Mouse (Mus musculus): ENCODE results near the gene H2-Q10. TPM values are rescaled to one million over a fixed set of nuclear protein-coding genes. Genes with fewer than 3 reads are reported as not detected.
A peak's percentile ranks its signal among the peaks of the same experiment; 100 is the strongest.
"Not testable (repeated sequence)": the region's sequence is repeated elsewhere in the genome, so short reads cannot be mapped to it uniquely, and the experiment has no call there.

H2-Q10 gene
- polyA plus RNA-seq, 1 experiment = 0.01 TPM

DNA sequence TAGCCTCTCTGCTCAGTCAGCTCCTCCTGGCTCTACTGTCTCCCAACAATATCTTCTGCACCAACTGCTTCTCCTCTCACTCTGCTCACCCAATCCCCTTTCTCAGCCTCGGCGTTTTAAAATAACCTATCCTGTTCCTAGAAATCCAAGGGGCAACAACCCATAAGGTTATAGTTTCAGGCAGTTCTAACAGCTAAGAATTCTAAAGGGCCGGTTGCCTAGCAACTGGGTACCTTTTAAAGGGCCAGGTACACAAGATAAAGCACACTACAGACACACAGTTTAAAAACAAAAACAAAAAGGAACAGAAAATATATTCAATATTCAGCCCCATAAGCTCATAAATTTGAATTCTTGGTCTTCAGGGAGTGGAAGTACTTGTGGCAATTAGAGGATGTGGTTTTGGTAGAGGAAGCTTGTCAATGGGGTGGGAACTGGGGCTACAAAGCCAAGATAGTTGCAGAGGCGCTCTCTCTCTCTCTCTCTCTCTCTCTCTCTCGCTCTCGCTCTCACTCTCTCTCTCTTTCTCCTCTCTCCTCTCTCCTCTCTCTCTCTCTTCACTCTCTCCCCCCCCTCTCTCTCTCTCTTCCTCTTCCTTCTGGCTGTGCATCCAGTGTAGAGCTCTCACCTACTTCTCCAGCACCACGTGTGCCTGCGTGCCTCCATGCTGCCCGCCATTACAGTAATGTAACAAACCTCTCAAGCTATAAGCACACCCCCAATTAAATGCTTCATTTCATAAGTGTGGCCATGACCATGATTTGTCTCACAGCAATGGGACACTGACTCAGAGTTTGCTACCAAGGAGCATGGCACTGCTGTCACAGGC, 9.2 kb upstream of the H2-Q10 start:
- H3K79me2 ChIP-seq (ENCODE audit: control insufficient read depth, insufficient read depth); H3K4me3 ChIP-seq (ENCODE audit: insufficient read depth, poor library complexity, severe bottlenecking); H3ac ChIP-seq (ENCODE audit: control insufficient read depth, insufficient read length, low read depth): not testable (repeated sequence)

DNA sequence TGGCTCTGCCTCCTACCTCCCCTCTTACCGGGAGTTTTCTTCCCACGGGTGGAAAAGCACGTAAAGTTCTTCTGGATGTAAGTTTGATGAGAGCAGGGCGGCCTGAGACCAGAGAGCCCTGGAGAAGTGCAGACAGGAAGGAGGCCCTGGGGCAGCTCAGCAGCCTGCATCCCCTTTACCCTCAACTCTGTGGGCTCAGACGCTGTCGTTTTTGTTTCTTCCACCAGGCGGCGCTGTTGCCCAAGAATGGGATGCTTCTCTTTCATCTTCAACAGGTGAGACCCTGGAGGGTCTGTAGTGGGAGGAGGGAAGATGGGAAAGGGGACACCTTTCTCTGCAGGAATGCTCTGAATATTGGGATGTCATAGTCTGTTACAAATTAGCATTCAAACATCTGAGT, 4.2 kb upstream of the H2-Q10 start:
- H3K4me3 ChIP-seq (ENCODE audit: insufficient read depth, poor library complexity, severe bottlenecking); H3K36me3 ChIP-seq (ENCODE audit: control insufficient read depth, insufficient read depth); H3K79me2 ChIP-seq (ENCODE audit: control insufficient read depth, insufficient read depth); H3ac ChIP-seq (ENCODE audit: control insufficient read depth, insufficient read length, low read depth); H3K79me3 ChIP-seq (ENCODE audit: low read depth): not testable (repeated sequence)
- peaks cover 13% of the 10 kb centered on the region for H3K27me3 ChIP-seq (ENCODE audit: control insufficient read depth, insufficient read depth, insufficient read length)

More for the DNA sequence above, 9.2 kb upstream of the H2-Q10 start:
- H3K36me3 ChIP-seq (ENCODE audit: control insufficient read depth, insufficient read depth); H3K79me3 ChIP-seq (ENCODE audit: low read depth); H3K27me3 ChIP-seq (ENCODE audit: control insufficient read depth, insufficient read depth, insufficient read length): not testable (repeated sequence)

DNA sequence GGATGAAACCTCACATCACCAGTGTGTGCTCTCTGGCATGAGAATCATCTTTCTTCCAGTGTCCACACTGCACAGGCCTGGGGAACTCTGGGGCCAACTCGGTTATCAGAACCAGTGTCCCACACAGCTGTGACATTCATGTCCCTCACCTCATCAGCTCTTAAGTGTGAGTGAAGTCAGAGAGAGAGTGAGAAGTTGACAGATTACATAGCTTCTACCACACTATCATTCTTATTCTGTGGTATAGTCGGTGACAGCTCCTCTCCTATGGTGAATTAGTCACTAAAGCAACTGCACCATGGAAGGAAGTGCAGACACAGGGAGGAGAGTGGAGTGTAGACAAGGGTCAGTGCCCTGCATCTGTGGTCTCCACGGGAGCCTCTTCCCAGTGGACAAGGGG, 953 bp upstream of the H2-Q10 start:
- not testable (repeated sequence) for H3K79me3 ChIP-seq (ENCODE audit: low read depth); H3ac ChIP-seq (ENCODE audit: control insufficient read depth, insufficient read length, low read depth); H3K79me2 ChIP-seq (ENCODE audit: control insufficient read depth, insufficient read depth); H3K36me3 ChIP-seq (ENCODE audit: control insufficient read depth, insufficient read depth); H3K4me3 ChIP-seq (ENCODE audit: insufficient read depth, poor library complexity, severe bottlenecking)
- H3K27me3 ChIP-seq (ENCODE audit: control insufficient read depth, insufficient read depth, insufficient read length) = peaks cover 17% of the 10 kb centered on the region

DNA sequence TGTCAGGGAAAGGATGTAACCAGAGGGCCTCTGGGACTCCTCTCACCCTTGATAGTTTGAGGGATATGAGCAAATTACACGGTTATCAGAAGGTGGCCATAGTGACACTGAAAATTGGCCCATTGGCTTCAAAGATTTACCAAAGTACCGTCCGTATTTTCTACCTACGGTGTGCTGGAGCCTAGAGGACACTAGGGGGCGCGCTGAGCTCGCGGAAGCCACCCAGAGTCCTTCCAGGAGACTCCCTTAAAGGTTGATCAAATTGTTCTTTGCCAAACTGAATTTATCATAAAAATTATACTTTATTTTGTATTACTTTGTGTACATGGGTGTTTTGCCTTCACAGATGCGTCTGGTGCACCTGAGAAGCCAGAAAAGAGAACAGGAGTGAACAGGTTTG, 14.2 kb downstream of the H2-Q10 start:
- Histone ChIP-seq H3K4me3 (ENCODE audit: insufficient read depth, poor library complexity, severe bottlenecking) (no peak overlapping the region), H3K79me3 (ENCODE audit: low read depth) (no peaks in the 10 kb centered on the region), H3K36me3 (ENCODE audit: control insufficient read depth, insufficient read depth) (no peaks in the 10 kb centered on the region), H3K27me3 (ENCODE audit: control insufficient read depth, insufficient read depth, insufficient read length) (no peaks in the 10 kb centered on the region), H3ac (ENCODE audit: control insufficient read depth, insufficient read length, low read depth) (no peak overlapping the region), H3K79me2 (ENCODE audit: control insufficient read depth, insufficient read depth) (no peaks in the 10 kb centered on the region)
- TF ChIP-seq FOSL1 (IDR thresholded peaks at IDR 0.05; ENCODE audit: insufficient read depth, low read length, poor library complexity, severe bottlenecking) = no peak
- peak; percentile 61 for TF ChIP-seq CTCF (IDR thresholded peaks at IDR 0.05; ENCODE audit: control insufficient read depth, insufficient read depth, insufficient read length)
- TF ChIP-seq MAX (IDR thresholded peaks at IDR 0.05) = no peak
- no peak for TF ChIP-seq MYOD1 (IDR thresholded peaks at IDR 0.05; ENCODE audit: control insufficient read depth, insufficient read length, low read depth)
- no peak for TF ChIP-seq USF1 (IDR thresholded peaks at IDR 0.05; ENCODE audit: low read depth)

DNA sequence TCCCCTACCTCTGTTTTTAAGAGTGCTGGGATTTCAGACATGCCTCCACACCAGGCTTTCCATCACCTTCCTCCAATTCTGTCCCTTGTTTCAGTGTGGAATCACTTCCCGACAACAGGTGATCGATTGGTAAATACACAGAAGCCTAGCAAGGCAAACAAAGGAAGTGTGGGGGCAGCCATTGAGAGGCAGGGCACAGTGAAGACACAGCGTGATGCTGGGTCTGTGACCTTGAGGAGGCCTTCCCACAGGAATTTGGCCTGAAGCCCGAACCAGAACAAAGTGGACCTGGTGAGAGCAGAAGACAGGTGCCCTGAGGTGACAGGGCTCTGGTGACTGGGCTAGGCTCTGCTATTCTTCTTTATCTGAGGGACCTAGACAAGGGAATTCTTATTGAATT, 15.8 kb downstream of the H2-Q10 start:
- Histone ChIP-seq H3K4me3 (ENCODE audit: insufficient read depth, poor library complexity, severe bottlenecking) (no peak overlapping the region), H3K27me3 (ENCODE audit: control insufficient read depth, insufficient read depth, insufficient read length) (peaks cover 4% of the 10 kb centered on the region), H3ac (ENCODE audit: control insufficient read depth, insufficient read length, low read depth) (no peak overlapping the region), H3K36me3 (ENCODE audit: control insufficient read depth, insufficient read depth) (no peaks in the 10 kb centered on the region), H3K79me3 (ENCODE audit: low read depth) (no peaks in the 10 kb centered on the region), H3K79me2 (ENCODE audit: control insufficient read depth, insufficient read depth) (no peaks in the 10 kb centered on the region)
- no peak for TF ChIP-seq CEBPB (IDR thresholded peaks at IDR 0.05; ENCODE audit: low read depth)
- TF ChIP-seq MYOG (IDR thresholded peaks at IDR 0.05; ENCODE audit: control insufficient read depth, extremely low read depth, insufficient read length) = no peak
- no peak for TF ChIP-seq MYOD1 (IDR thresholded peaks at IDR 0.05; ENCODE audit: control insufficient read depth, insufficient read length, low read depth)
- TF ChIP-seq CTCF (IDR thresholded peaks at IDR 0.05; ENCODE audit: control insufficient read depth, insufficient read depth, insufficient read length) = no peak
- no peak for TF ChIP-seq MAX (IDR thresholded peaks at IDR 0.05)

DNA sequence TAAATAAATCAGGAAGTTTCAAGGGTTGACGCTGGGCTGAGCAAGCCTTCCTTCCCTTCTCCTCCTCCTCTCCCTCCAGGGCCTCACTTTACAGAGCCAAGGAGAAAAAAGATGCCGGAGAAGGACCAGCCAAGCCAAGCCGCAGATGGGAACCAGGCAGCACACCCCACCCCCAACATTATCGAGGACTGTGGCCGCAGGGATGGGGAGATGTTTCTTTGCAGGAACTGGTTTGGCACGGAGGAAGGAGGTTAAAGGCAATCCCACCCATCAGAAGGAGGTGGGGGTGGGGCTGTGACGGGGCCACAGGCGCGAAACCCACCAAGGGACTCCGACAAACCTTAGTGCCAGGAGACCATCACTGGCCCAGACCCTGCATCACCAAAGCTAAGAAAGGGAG, 16.8 kb downstream of the H2-Q10 start:
- H3K4me3 ChIP-seq (ENCODE audit: insufficient read depth, poor library complexity, severe bottlenecking) = no peak overlapping the region
- peaks cover 4% of the 10 kb centered on the region for H3K27me3 ChIP-seq (ENCODE audit: control insufficient read depth, insufficient read depth, insufficient read length)
- TF ChIP-seq MYOD1 (IDR thresholded peaks at IDR 0.05; ENCODE audit: control insufficient read depth, insufficient read length, low read depth) (no peak), CTCF (IDR thresholded peaks at IDR 0.05; ENCODE audit: control insufficient read depth, insufficient read depth, insufficient read length) (no peak), MAX (IDR thresholded peaks at IDR 0.05) (no peak)
- no peaks in the 10 kb centered on the region for H3K79me3 ChIP-seq (ENCODE audit: low read depth)
- H3K36me3 ChIP-seq (ENCODE audit: control insufficient read depth, insufficient read depth) = no peaks in the 10 kb centered on the region
- no peak overlapping the region for H3ac ChIP-seq (ENCODE audit: control insufficient read depth, insufficient read length, low read depth)
- H3K79me2 ChIP-seq (ENCODE audit: control insufficient read depth, insufficient read depth) = no peaks in the 10 kb centered on the region

DNA sequence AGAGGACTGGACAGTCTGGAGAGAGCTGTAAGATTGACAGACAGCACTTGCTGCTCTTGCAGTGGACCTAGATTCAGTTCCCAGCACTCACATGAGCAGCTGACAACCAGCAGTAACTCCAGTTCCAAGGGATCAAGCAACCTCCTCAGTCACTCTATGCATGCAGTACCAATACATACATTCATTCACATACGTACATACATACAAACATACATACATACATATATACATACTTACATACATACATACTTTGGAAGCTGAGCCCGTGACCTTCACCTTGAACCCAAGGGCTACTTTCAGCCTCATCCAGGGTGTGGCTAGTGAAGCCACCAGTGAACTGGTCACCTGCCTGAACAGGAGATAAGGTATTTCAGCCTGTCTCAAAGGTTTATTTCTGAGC, 18.2 kb downstream of the H2-Q10 start:
- H3K79me2 ChIP-seq (ENCODE audit: control insufficient read depth, insufficient read depth) = no peaks in the 10 kb centered on the region
- no peak overlapping the region for H3ac ChIP-seq (ENCODE audit: control insufficient read depth, insufficient read length, low read depth)
- no peaks in the 10 kb centered on the region for H3K36me3 ChIP-seq (ENCODE audit: control insufficient read depth, insufficient read depth)
- H3K79me3 ChIP-seq (ENCODE audit: low read depth) = no peaks in the 10 kb centered on the region
- peaks cover 4% of the 10 kb centered on the region for H3K27me3 ChIP-seq (ENCODE audit: control insufficient read depth, insufficient read depth, insufficient read length)
- TF ChIP-seq MYOG (IDR thresholded peaks at IDR 0.05; ENCODE audit: control insufficient read depth, extremely low read depth, insufficient read length) = no peak
- no peak for TF ChIP-seq USF1 (IDR thresholded peaks at IDR 0.05; ENCODE audit: low read depth)
- TF ChIP-seq CTCF (IDR thresholded peaks at IDR 0.05; ENCODE audit: control insufficient read depth, insufficient read depth, insufficient read length) = no peak
- TF ChIP-seq FOSL1 (IDR thresholded peaks at IDR 0.05; ENCODE audit: insufficient read depth, low read length, poor library complexity, severe bottlenecking) = no peak
- TF ChIP-seq MAX (IDR thresholded peaks at IDR 0.05) = no peak
- no peak for TF ChIP-seq MYOD1 (IDR thresholded peaks at IDR 0.05; ENCODE audit: control insufficient read depth, insufficient read length, low read depth)
- no peak for TF ChIP-seq CEBPB (IDR thresholded peaks at IDR 0.05; ENCODE audit: low read depth)
- H3K4me3 ChIP-seq (ENCODE audit: insufficient read depth, poor library complexity, severe bottlenecking) = no peak overlapping the region

Measured in C2C12 (cell line).